Mouse (Mus musculus): ENCODE results near the gene Rexo2. TPM values are rescaled to one million over a fixed set of nuclear protein-coding genes. Genes with fewer than 3 reads are reported as not detected.

The Rexo2 gene
- total and polyA plus RNA-seq, 3 experiments = 190 to 338 TPM; not detected in 1

DNA sequence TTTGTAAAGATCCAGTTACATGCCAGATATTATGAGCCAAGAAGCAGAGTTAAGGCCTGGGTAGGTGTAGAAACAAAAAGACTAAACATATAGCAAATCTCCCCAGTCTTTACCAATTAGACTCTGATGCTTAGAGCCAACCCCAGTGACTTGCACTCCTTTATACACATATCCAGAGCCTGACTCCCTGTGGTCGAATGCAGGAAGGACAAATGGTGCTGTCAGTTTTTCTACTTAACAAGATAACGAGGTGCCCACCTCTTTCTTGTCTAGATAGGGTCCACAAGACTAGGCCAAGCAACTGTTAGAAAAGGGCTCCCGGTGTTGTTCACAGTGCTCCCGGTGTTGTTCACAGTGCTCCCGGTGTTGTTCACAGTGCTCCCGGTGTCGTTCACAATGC lies 20.8 kb upstream of the Rexo2 start:
- TF ChIP-seq BHLHE40 (IDR thresholded peaks at IDR 0.05; ENCODE audit: borderline replicate concordance, low read depth, low read length) = no peak
- TF ChIP-seq USF1 (IDR thresholded peaks at IDR 0.05; ENCODE audit: low read depth, low read length) = no peak
- TF ChIP-seq USF2 (IDR thresholded peaks at IDR 0.05; ENCODE audit: borderline replicate concordance in 1 of 2, insufficient read depth in 1 of 2, low read depth in 1 of 2, low read length in 2 of 2) = no peak
- TF ChIP-seq MXI1 (IDR thresholded peaks at IDR 0.05; ENCODE audit: low read depth, low read length) = no peak
- no peak for TF ChIP-seq NRF1 (IDR thresholded peaks at IDR 0.05; ENCODE audit: insufficient read depth, low read depth, low read length, poor library complexity, severe bottlenecking)
- TF ChIP-seq ZC3H11A (IDR thresholded peaks at IDR 0.05; ENCODE audit: low read depth, low read length) = no peak
- no peak for TF ChIP-seq MYB (IDR thresholded peaks at IDR 0.05; ENCODE audit: low read depth, low read length)
- TF ChIP-seq ELF1 (IDR thresholded peaks at IDR 0.05; ENCODE audit: low read depth, low read length) = no peak
- no peak for TF ChIP-seq RAD21 (IDR thresholded peaks at IDR 0.05; ENCODE audit: low read depth, low read length)
- TF ChIP-seq JUND (IDR thresholded peaks at IDR 0.05; ENCODE audit: low read depth, low read length) = no peak
- no peak for TF ChIP-seq GABPA (IDR thresholded peaks at IDR 0.05; ENCODE audit: low read depth, low read length)
- no peak for TF ChIP-seq MEF2A (IDR thresholded peaks at IDR 0.05; ENCODE audit: extremely low read depth, insufficient replicate concordance, low read depth, low read length, poor library complexity, severe bottlenecking)
- TF ChIP-seq HCFC1 (IDR thresholded peaks at IDR 0.05; ENCODE audit: low read depth, low read length) = no peak
- no peak overlapping the region for H3K9ac ChIP-seq (ENCODE audit: control insufficient read depth, low read depth, low read length, poor library complexity, severe bottlenecking)
- H3K4me3 ChIP-seq (ENCODE audit: control insufficient read depth in 1 of 2, insufficient read depth in 1 of 2, low read depth in 2 of 2, low read length in 2 of 2) = no peak overlapping the region
- no peak overlapping the region for H3K27ac ChIP-seq (ENCODE audit: control insufficient read depth, low read depth, low read length)
- no peaks in the 10 kb centered on the region for H3K4me1 ChIP-seq (ENCODE audit: control insufficient read depth in 1 of 2, insufficient read depth in 2 of 2, low read length in 2 of 2)
- H3K79me2 ChIP-seq (ENCODE audit: control insufficient read depth, insufficient read depth, low read length, poor library complexity) = no peaks in the 10 kb centered on the region
- no peak for DNase-seq (ENCODE audit: low read depth, low spot score)
- no peaks in the 10 kb centered on the region for H3K9me3 ChIP-seq (replicated peaks; ENCODE audit: insufficient read depth, low read length)
- H3K27me3 ChIP-seq (ENCODE audit: control insufficient read depth in 1 of 2, insufficient read depth in 2 of 2, low read length in 2 of 2) = peaks cover 2 to 12% of the 10 kb centered on the region in 2 experiments; a peak in 3 of 4 replicates
- no peaks in the 10 kb centered on the region for H3K36me3 ChIP-seq (ENCODE audit: control insufficient read depth in 1 of 2, insufficient read depth in 2 of 2, low read length in 2 of 2)

GRCm38 (mm10) chr9:48495548-48495932 lies 15.1 kb upstream of the Rexo2 start:
- Histone ChIP-seq H3K27ac (ENCODE audit: control insufficient read depth, low read depth, low read length) (peak overlapping the region; percentile 55), H3K4me1 (ENCODE audit: control insufficient read depth in 1 of 2, insufficient read depth in 2 of 2, low read length in 2 of 2) (peaks cover 4 to 12% of the 10 kb centered on the region in 2 experiments), H3K9ac (ENCODE audit: control insufficient read depth, low read depth, low read length, poor library complexity, severe bottlenecking) (peak overlapping the region; percentile 67), H3K4me3 (ENCODE audit: control insufficient read depth in 1 of 2, insufficient read depth in 1 of 2, low read depth in 2 of 2, low read length in 2 of 2) (peak overlapping the region; percentile 68 to 97), H3K79me2 (ENCODE audit: control insufficient read depth, insufficient read depth, low read length, poor library complexity) (peaks cover 14% of the 10 kb centered on the region), H3K36me3 (ENCODE audit: control insufficient read depth in 1 of 2, insufficient read depth in 2 of 2, low read length in 2 of 2) (peaks cover 14 to 23% of the 10 kb centered on the region in 2 experiments), H3K27me3 (ENCODE audit: control insufficient read depth in 1 of 2, insufficient read depth in 2 of 2, low read length in 2 of 2) (no peaks in the 10 kb centered on the region), H3K9me3 (replicated peaks; ENCODE audit: insufficient read depth, low read length) (no peaks in the 10 kb centered on the region)
- no peak for DNase-seq (ENCODE audit: low read depth, low spot score)
- TF ChIP-seq HCFC1 (IDR thresholded peaks at IDR 0.05; ENCODE audit: low read depth, low read length) (no peak), MAX (IDR thresholded peaks at IDR 0.05; ENCODE audit: low read length) (no peak), MXI1 (IDR thresholded peaks at IDR 0.05; ENCODE audit: low read depth, low read length) (no peak), JUND (IDR thresholded peaks at IDR 0.05; ENCODE audit: low read depth, low read length) (no peak), ZNF384 (IDR thresholded peaks at IDR 0.05; ENCODE audit: low read depth, low read length) (no peak), ZKSCAN1 (IDR thresholded peaks at IDR 0.05; ENCODE audit: low read depth, low read length) (no peak)

All from MEL (cell line).